Mouse (Mus musculus): ENCODE data around the gene Atp5b.

DNA sequence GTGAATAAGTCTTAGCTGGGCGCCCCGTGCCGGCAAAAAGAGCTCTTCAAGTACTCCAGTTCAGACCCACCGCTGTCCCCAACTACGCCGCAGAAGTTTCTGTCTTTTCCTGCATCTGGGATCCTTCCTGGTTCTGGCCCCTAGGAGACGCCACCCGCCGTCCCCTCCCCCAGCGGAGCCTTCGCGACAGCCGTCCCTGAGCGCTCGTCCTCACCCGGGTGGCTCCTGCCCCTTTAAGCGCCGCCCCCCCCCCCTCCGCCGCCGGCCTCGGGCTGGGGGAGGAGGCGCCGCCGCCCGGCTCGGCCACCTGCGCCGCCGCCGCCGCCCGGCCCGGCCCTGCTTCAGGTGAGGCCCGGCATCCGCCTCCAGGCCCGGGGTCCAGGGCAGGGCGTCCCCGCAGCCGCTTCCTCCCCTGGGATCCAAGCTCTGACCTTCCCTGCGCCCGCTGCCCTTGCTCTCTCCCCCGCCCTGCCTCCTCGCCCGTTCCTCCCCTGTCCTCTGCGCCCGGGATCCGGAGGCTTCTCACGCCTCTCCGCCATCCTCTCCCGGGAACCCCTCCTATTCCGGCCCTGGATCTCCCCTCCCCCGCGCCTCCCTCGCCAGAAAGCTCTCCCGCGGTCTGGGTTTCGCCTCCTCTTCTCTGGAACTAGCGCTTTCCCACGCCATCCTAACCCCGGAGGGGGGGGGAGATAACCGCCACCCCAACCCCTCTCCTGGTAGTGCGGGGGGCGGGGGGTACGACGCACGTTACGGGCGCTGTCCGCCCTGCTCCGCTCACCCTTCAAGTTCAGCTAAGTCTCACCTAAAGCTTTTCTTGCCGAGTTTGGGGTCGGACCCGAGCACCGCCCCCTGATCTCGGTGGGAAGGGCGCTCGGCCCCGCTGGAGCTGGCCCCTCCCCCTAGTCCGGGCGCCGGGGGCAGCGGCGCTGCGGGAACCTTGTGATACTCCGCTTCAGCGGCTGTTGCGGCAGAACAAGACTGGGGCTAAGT, 9.7 kb downstream of the Atp5b start:
- TF ChIP-seq CTCF (IDR thresholded peaks at IDR 0.05; ENCODE audit: low read depth) = peak; percentile 60
- TF ChIP-seq EP300 (IDR thresholded peaks at IDR 0.05; ENCODE audit: low read depth) = no peak
